Mouse (Mus musculus) liver, embryonic 14.5 days (tissue): ENCODE data around the gene Dnajc8. TPM values are rescaled to one million over a fixed set of nuclear protein-coding genes. Genes with fewer than 3 reads are reported as not detected.

Experiments
- ATAC-seq: fragments of 200-750 bp; cut with Nextera tagmentation; 2 replicates; pipeline ENCODE4 v1.8.0; 2017; ENCODE audit warnings: moderate number of reproducible peaks, mild to moderate bottlenecking, moderate library complexity; ENCODE audit not compliant: insufficient read depth
- DNase-seq, 3 experiments: peaks; one replicate each; pipeline ENCODE4 v3.0.0-alpha.2; 2012 to 2013; ENCODE audit warnings: low read depth in 3 of 3, low spot score in 3 of 3
- H3K27ac ChIP-seq: fragments of 300-500 bp; sonication (generic); 2 replicates; pipeline ENCODE4 v1.5.1; 2014; ENCODE audit warnings: moderate library complexity, mild to moderate bottlenecking, control low read depth, inconsistent platforms
- H3K27me3 ChIP-seq: fragments of 300-500 bp; sonication (generic); 2 replicates; pipeline ENCODE4 v1.6.1; 2014; ENCODE audit warnings: mild to moderate bottlenecking, low read length, moderate library complexity; ENCODE audit not compliant: control insufficient read depth, insufficient read depth
- H3K36me3 ChIP-seq: fragments of 300-500 bp; sonication (generic); replicated peaks from 2 replicates; pipeline ENCODE4 v1.6.1; 2014; ENCODE audit warnings: low read depth; ENCODE audit not compliant: control insufficient read depth, insufficient read depth
- H3K4me1 ChIP-seq, 2 experiments: fragments of 200-500 bp in 1 of 2; fragments of 300-500 bp in 1 of 2; sonication (generic) in 1 of 2; replicated peaks; 2 replicates each; pipeline ENCODE4 v1.6.1; 2012 to 2014; ENCODE audit warnings: antibody characterized with exemption in 1 of 2, inconsistent platforms in 1 of 2, low read length in 1 of 2; ENCODE audit not compliant: control insufficient read depth in 2 of 2, insufficient read depth in 2 of 2
- H3K4me2 ChIP-seq: fragments of 300-500 bp; sonication (generic); 2 replicates; pipeline ENCODE4 v1.6.1; 2014; ENCODE audit warnings: low read depth, mild to moderate bottlenecking, control low read depth, moderate library complexity
- H3K4me3 ChIP-seq, 2 experiments: fragments of 200-500 bp in 1 of 2; fragments of 300-500 bp in 1 of 2; sonication (generic) in 1 of 2; 2 replicates each; pipeline ENCODE4 v1.5.1; 2012 to 2014; ENCODE audit warnings: low read depth in 2 of 2, low read length in 2 of 2, mild to moderate bottlenecking in 2 of 2, control low read depth in 1 of 2, inconsistent platforms in 1 of 2, moderate library complexity in 1 of 2; ENCODE audit not compliant: insufficient read depth in 1 of 2
- H3K9ac ChIP-seq: fragments of 300-500 bp; sonication (generic); replicated peaks from 2 replicates; pipeline ENCODE4 v1.6.1; 2014; ENCODE audit warnings: mild to moderate bottlenecking, control low read depth, moderate library complexity
- H3K9me3 ChIP-seq: fragments of 300-500 bp; sonication (generic); 2 replicates; pipeline ENCODE4 v1.6.1; 2016; ENCODE audit warnings: low read length, mixed read lengths; ENCODE audit not compliant: control insufficient read depth
- CTCF ChIP-seq: IDR thresholded peaks from 2 replicates; pipeline ENCODE4 v1.5.1; 2016; ENCODE audit warnings: antibody characterized with exemption, low read depth, control low read depth
- EP300 ChIP-seq: IDR thresholded peaks from 2 replicates; pipeline ENCODE4 v1.6.1; 2016; ENCODE audit warnings: antibody characterized with exemption, low read depth
- WGBS: fragments of 180-500 bp; shearing (Covaris S2); extraction: QIAGEN DNeasy Blood & Tissue Kit; methylation state at CpG from one replicate; pipeline ENCODE4 v1.1.7; 2014; ENCODE audit not compliant: insufficient replicate concordance; 5-methylcytosine and 5-hydroxymethylcytosine counted together
- polyA plus RNA-seq, 2 experiments: library from polyadenylated mRNA; depleted of rRNA in 1 of 2; stranded (reverse) in 1 of 2; unstranded in 1 of 2; fragments of >200 nt; fragmentation: Nextera tagmentation in 1 of 2; extraction: Ambion mirVana in 1 of 2; gene quantifications; 2 replicates each; pipeline versions ENCODE4 v1.2.1 to v1.2.3; 2012 to 2014

Dnajc8 gene
- 47.6 and 84.2 TPM in 2 replicates for polyA plus RNA-seq (2012; rRNA removed)
- polyA plus RNA-seq (2014; fragmentation: Nextera tagmentation; extraction: Ambion mirVana), result 109 and 111 TPM in 2 replicates

- Histone ChIP-seq H3K4me1 (peaks cover 30 to 33% of the 10 kb centered on the region in 2 experiments), H3K27ac (peak within 1 kb of the TSS; percentile 96), H3K9ac (peak within 1 kb of the TSS; percentile 95), H3K9me3 (no peaks in the 10 kb centered on the region), H3K4me2 (peak within 1 kb of the TSS; percentile 91), H3K27me3 (no peaks in the 10 kb centered on the region), H3K4me3 (peak within 1 kb of the TSS; percentile 97 to 98), H3K36me3 (peaks cover 41% of the 10 kb centered on the region)
- TF ChIP-seq CTCF (no peak), EP300 (0 out of 2 replicates have a peak, but pooled peaks have one; percentile 40)
- ATAC-seq, result peak; percentile 59
- under 1% methylated on average over 60 of the region's 60 CpGs for WGBS
- peak; percentile 91 to 92 (median 92) for DNase-seq
Observed at GRCm38 (mm10) chr4:132535406-132536121, at the start of gene Dnajc8. Gene Dnajc8 (plus strand): TSS chr4:132535550.

- Histone ChIP-seq H3K9me3 (no peaks in the 10 kb centered on the region), H3K36me3 (peaks cover 7% of the 10 kb centered on the region), H3K4me1 (peaks cover 0 to 10% of the 10 kb centered on the region in 2 experiments; a peak in 2 of 4 replicates), H3K4me3 (no peak overlapping the region), H3K27ac (no peak overlapping the region), H3K4me2 (no peak overlapping the region), H3K9ac (no peak overlapping the region), H3K27me3 (no peaks in the 10 kb centered on the region)
- no peak for DNase-seq
- no peak for TF ChIP-seq EP300
- TF ChIP-seq CTCF, result no peak
- 65% methylated on average over 3 of the region's 3 CpGs for WGBS
- ATAC-seq, result no peak
Observed at GRCm38 (mm10) chr4:132488521-132488920, 46.8 kb upstream of the Dnajc8 start.

- Histone ChIP-seq H3K4me2 (no peak overlapping the region), H3K9me3 (no peaks in the 10 kb centered on the region), H3K4me1 (peaks cover 0 to 10% of the 10 kb centered on the region in 2 experiments; a peak in 2 of 4 replicates), H3K9ac (no peak overlapping the region), H3K27me3 (no peaks in the 10 kb centered on the region), H3K27ac (no peak overlapping the region), H3K4me3 (no peak overlapping the region), H3K36me3 (peaks cover 7% of the 10 kb centered on the region)
- ATAC-seq (no peak), DNase-seq (no peak)
- WGBS, result 71% methylated on average over 6 of the region's 6 CpGs
- TF ChIP-seq CTCF (no peak), EP300 (no peak)
Observed at GRCm38 (mm10) chr4:132488976-132489375, 46.4 kb upstream of the Dnajc8 start.

GRCm38 (mm10) chr4:132490273-132491010 lies 44.9 kb upstream of the Dnajc8 start:
- DNase-seq (no peak), ATAC-seq (no peak)
- Histone ChIP-seq H3K36me3 (peaks cover 8% of the 10 kb centered on the region), H3K9me3 (no peaks in the 10 kb centered on the region), H3K27ac (no peak overlapping the region), H3K9ac (no peak overlapping the region), H3K4me1 (peaks cover 0 to 10% of the 10 kb centered on the region in 2 experiments; a peak in 2 of 4 replicates), H3K27me3 (no peaks in the 10 kb centered on the region), H3K4me2 (no peak overlapping the region), H3K4me3 (no peak overlapping the region)
- TF ChIP-seq CTCF (no peak), EP300 (no peak)
- 57% methylated on average over 15 of the region's 15 CpGs for WGBS

- TF ChIP-seq EP300 (no peak), CTCF (no peak)
- no peaks in the 10 kb centered on the region for H3K27me3 ChIP-seq
- H3K27ac ChIP-seq, result no peak overlapping the region
- WGBS, result 74% methylated on average over 8 of the region's 8 CpGs
- H3K4me2 ChIP-seq, result no peak overlapping the region
- ATAC-seq, result no peak
- H3K36me3 ChIP-seq, result peaks cover 10% of the 10 kb centered on the region
- H3K9me3 ChIP-seq, result no peaks in the 10 kb centered on the region
- no peak overlapping the region for H3K4me3 ChIP-seq
- no peak for DNase-seq
- H3K4me1 ChIP-seq, result peaks cover 0 to 10% of the 10 kb centered on the region in 2 experiments; a peak in 2 of 4 replicates
- H3K9ac ChIP-seq, result no peak overlapping the region
Observed at GRCm38 (mm10) chr4:132491057-132491456, 44.3 kb upstream of the Dnajc8 start.
